Mouse (Mus musculus): Measurements from ENCODE around the gene Rbm15b. TPM values are rescaled to one million over a fixed set of nuclear protein-coding genes. Genes with fewer than 3 reads are reported as not detected.
A peak's percentile ranks its signal among the peaks of the same experiment; 100 is the strongest.

Rbm15b gene
- polyA plus RNA-seq, 1 experiment from 2014 or later = 3.7 TPM

- Histone ChIP-seq H3K4me2 (ENCODE audit: low read depth, low read length) (no peak overlapping the region), H3K27ac (ENCODE audit: low read length) (no peak overlapping the region), H3K9me3 (ENCODE audit: control insufficient read depth, low read length) (no peaks in the 10 kb centered on the region), H3K9ac (ENCODE audit: low read depth, low read length) (peak overlapping the region; percentile 39; the same call in 1 of the 2 replicates), H3K36me3 (ENCODE audit: control insufficient read depth, insufficient read depth, low read length) (peaks cover 8% of the 10 kb centered on the region), H3K4me1 (ENCODE audit: control insufficient read depth, insufficient read depth, low read length) (peaks cover 46% of the 10 kb centered on the region), H3K4me3 (ENCODE audit: low read length) (no peak overlapping the region), H3K27me3 (replicated peaks; ENCODE audit: control insufficient read depth, insufficient read depth, low read length) (no peaks in the 10 kb centered on the region)
- ATAC-seq = no peak
- 92% methylated on average over 3 of the region's 3 CpGs for WGBS
These were observed 1.1 kb upstream of the Rbm15b start for GRCm38 (mm10) chr9:106888346-106888745.

- peaks cover 8% of the 10 kb centered on the region for H3K36me3 ChIP-seq (ENCODE audit: control insufficient read depth, insufficient read depth, low read length)
- H3K4me1 ChIP-seq (ENCODE audit: control insufficient read depth, insufficient read depth, low read length) = peaks cover 53% of the 10 kb centered on the region
- under 1% methylated on average over 95 of the region's 107 CpGs for WGBS
- peak overlapping the region; percentile 78 for H3K27ac ChIP-seq (ENCODE audit: low read length)
- no peaks in the 10 kb centered on the region for H3K9me3 ChIP-seq (ENCODE audit: control insufficient read depth, low read length)
- peak overlapping the region; percentile 96 for H3K9ac ChIP-seq (ENCODE audit: low read depth, low read length)
- H3K4me3 ChIP-seq (ENCODE audit: low read length) = peak overlapping the region; percentile 79
- no peaks in the 10 kb centered on the region for H3K27me3 ChIP-seq (replicated peaks; ENCODE audit: control insufficient read depth, insufficient read depth, low read length)
- H3K4me2 ChIP-seq (ENCODE audit: low read depth, low read length) = peak overlapping the region; percentile 68
- ATAC-seq = peak; percentile 9; the same call in 1 of the 2 replicates
These were observed 1.1 kb downstream of the Rbm15b start for GRCm38 (mm10) chr9:106885901-106886731.

GRCm38 (mm10) chr9:106884996-106885900, 2.0 kb downstream of the Rbm15b start:
- H3K27ac ChIP-seq (ENCODE audit: low read length) = no peak overlapping the region
- H3K4me1 ChIP-seq (ENCODE audit: control insufficient read depth, insufficient read depth, low read length) = peaks cover 47% of the 10 kb centered on the region
- no peak for ATAC-seq
- no peaks in the 10 kb centered on the region for H3K9me3 ChIP-seq (ENCODE audit: control insufficient read depth, low read length)
- 16% methylated on average over 44 of the region's 44 CpGs for WGBS
- peak overlapping the region; percentile 68 for H3K4me2 ChIP-seq (ENCODE audit: low read depth, low read length)
- H3K36me3 ChIP-seq (ENCODE audit: control insufficient read depth, insufficient read depth, low read length) = peaks cover 8% of the 10 kb centered on the region
- peak overlapping the region; percentile 96 for H3K9ac ChIP-seq (ENCODE audit: low read depth, low read length)
- no peaks in the 10 kb centered on the region for H3K27me3 ChIP-seq (replicated peaks; ENCODE audit: control insufficient read depth, insufficient read depth, low read length)
- H3K4me3 ChIP-seq (ENCODE audit: low read length) = peak overlapping the region; percentile 79

GRCm38 (mm10) chr9:106884306-106884705, 2.9 kb downstream of the Rbm15b start:
- 27% methylated on average over 16 of the region's 16 CpGs for WGBS
- no peak for ATAC-seq
- no peaks in the 10 kb centered on the region for H3K9me3 ChIP-seq (ENCODE audit: control insufficient read depth, low read length)
- H3K27ac ChIP-seq (ENCODE audit: low read length) = no peak overlapping the region
- H3K27me3 ChIP-seq (replicated peaks; ENCODE audit: control insufficient read depth, insufficient read depth, low read length) = no peaks in the 10 kb centered on the region
- peak overlapping the region; percentile 79 for H3K4me3 ChIP-seq (ENCODE audit: low read length)
- H3K36me3 ChIP-seq (ENCODE audit: control insufficient read depth, insufficient read depth, low read length) = peaks cover 4% of the 10 kb centered on the region
- H3K4me2 ChIP-seq (ENCODE audit: low read depth, low read length) = peak overlapping the region; percentile 68
- H3K4me1 ChIP-seq (ENCODE audit: control insufficient read depth, insufficient read depth, low read length) = peaks cover 37% of the 10 kb centered on the region
- peak overlapping the region; percentile 96 for H3K9ac ChIP-seq (ENCODE audit: low read depth, low read length)

GRCm38 (mm10) chr9:106883085-106883484, 4.1 kb downstream of the Rbm15b start:
- H3K36me3 ChIP-seq (ENCODE audit: control insufficient read depth, insufficient read depth, low read length) = no peaks in the 10 kb centered on the region; the same call in none of the 2 replicates
- H3K27ac ChIP-seq (ENCODE audit: low read length) = no peak overlapping the region
- peak overlapping the region; percentile 14; the same call in 1 of the 2 replicates for H3K9ac ChIP-seq (ENCODE audit: low read depth, low read length)
- no peak overlapping the region for H3K4me2 ChIP-seq (ENCODE audit: low read depth, low read length)
- peaks cover 32% of the 10 kb centered on the region for H3K4me1 ChIP-seq (ENCODE audit: control insufficient read depth, insufficient read depth, low read length)
- no peak overlapping the region for H3K4me3 ChIP-seq (ENCODE audit: low read length)
- 74% methylated on average over 3 of the region's 3 CpGs for WGBS
- H3K27me3 ChIP-seq (replicated peaks; ENCODE audit: control insufficient read depth, insufficient read depth, low read length) = no peaks in the 10 kb centered on the region
- no peaks in the 10 kb centered on the region for H3K9me3 ChIP-seq (ENCODE audit: control insufficient read depth, low read length)
- ATAC-seq = no peak

GRCm38 (mm10) chr9:106882176-106882575, 5.1 kb downstream of the Rbm15b start:
- no peak overlapping the region for H3K9ac ChIP-seq (ENCODE audit: low read depth, low read length)
- no peaks in the 10 kb centered on the region for H3K9me3 ChIP-seq (ENCODE audit: control insufficient read depth, low read length)
- H3K4me2 ChIP-seq (ENCODE audit: low read depth, low read length) = no peak overlapping the region
- no peaks in the 10 kb centered on the region; the same call in none of the 2 replicates for H3K36me3 ChIP-seq (ENCODE audit: control insufficient read depth, insufficient read depth, low read length)
- ATAC-seq = no peak
- H3K4me3 ChIP-seq (ENCODE audit: low read length) = no peak overlapping the region
- no peaks in the 10 kb centered on the region for H3K27me3 ChIP-seq (replicated peaks; ENCODE audit: control insufficient read depth, insufficient read depth, low read length)
- H3K4me1 ChIP-seq (ENCODE audit: control insufficient read depth, insufficient read depth, low read length) = peaks cover 29% of the 10 kb centered on the region
- H3K27ac ChIP-seq (ENCODE audit: low read length) = no peak overlapping the region
- WGBS = 71% methylated on average over 4 of the region's 4 CpGs

GRCm38 (mm10) chr9:106881071-106881755, 6.0 kb downstream of the Rbm15b start:
- Histone ChIP-seq H3K4me1 (ENCODE audit: control insufficient read depth, insufficient read depth, low read length) (peaks cover 29% of the 10 kb centered on the region), H3K9me3 (ENCODE audit: control insufficient read depth, low read length) (no peaks in the 10 kb centered on the region), H3K27ac (ENCODE audit: low read length) (no peak overlapping the region), H3K4me2 (ENCODE audit: low read depth, low read length) (no peak overlapping the region), H3K4me3 (ENCODE audit: low read length) (no peak overlapping the region), H3K27me3 (replicated peaks; ENCODE audit: control insufficient read depth, insufficient read depth, low read length) (no peaks in the 10 kb centered on the region), H3K9ac (ENCODE audit: low read depth, low read length) (no peak overlapping the region), H3K36me3 (ENCODE audit: control insufficient read depth, insufficient read depth, low read length) (no peaks in the 10 kb centered on the region; the same call in none of the 2 replicates)
- no peak for ATAC-seq
- 64% methylated on average over 4 of the region's 4 CpGs for whole genome bisulfite sequencing

- WGBS = 76% methylated on average over 4 of the region's 4 CpGs
- Histone ChIP-seq H3K27ac (ENCODE audit: low read length) (no peak overlapping the region), H3K4me1 (ENCODE audit: control insufficient read depth, insufficient read depth, low read length) (peaks cover 17% of the 10 kb centered on the region), H3K36me3 (ENCODE audit: control insufficient read depth, insufficient read depth, low read length) (peaks cover 10% of the 10 kb centered on the region), H3K9me3 (ENCODE audit: control insufficient read depth, low read length) (no peaks in the 10 kb centered on the region), H3K4me3 (ENCODE audit: low read length) (no peak overlapping the region), H3K4me2 (ENCODE audit: low read depth, low read length) (no peak overlapping the region), H3K27me3 (replicated peaks; ENCODE audit: control insufficient read depth, insufficient read depth, low read length) (no peaks in the 10 kb centered on the region), H3K9ac (ENCODE audit: low read depth, low read length) (no peak overlapping the region)
- ATAC-seq = no peak
These were observed 7.8 kb downstream of the Rbm15b start for GRCm38 (mm10) chr9:106879471-106879870.

- ATAC-seq = no peak
- no peak overlapping the region for H3K4me2 ChIP-seq (ENCODE audit: low read depth, low read length)
- H3K9ac ChIP-seq (ENCODE audit: low read depth, low read length) = no peak overlapping the region
- H3K27me3 ChIP-seq (replicated peaks; ENCODE audit: control insufficient read depth, insufficient read depth, low read length) = no peaks in the 10 kb centered on the region
- H3K9me3 ChIP-seq (ENCODE audit: control insufficient read depth, low read length) = no peaks in the 10 kb centered on the region
- H3K27ac ChIP-seq (ENCODE audit: low read length) = no peak overlapping the region
- H3K4me1 ChIP-seq (ENCODE audit: control insufficient read depth, insufficient read depth, low read length) = no peaks in the 10 kb centered on the region
- H3K36me3 ChIP-seq (ENCODE audit: control insufficient read depth, insufficient read depth, low read length) = peaks cover 16% of the 10 kb centered on the region
- H3K4me3 ChIP-seq (ENCODE audit: low read length) = no peak overlapping the region
- 87% methylated on average over 3 of the region's 3 CpGs for WGBS
These were observed 10.6 kb downstream of the Rbm15b start for GRCm38 (mm10) chr9:106876666-106877065.
